Mouse (Mus musculus) olfactory bulb, adult 2 months (tissue): ENCODE results near the gene Serpinf2.

Experiments
- CTCF ChIP-seq: fragments of 200-500 bp; IDR thresholded peaks from 2 replicates; pipeline ENCODE4 v1.5.1; 2012; ENCODE audit warnings: low read depth, mild to moderate bottlenecking, low read length, moderate library complexity; ENCODE audit not compliant: insufficient read depth
- POLR2A ChIP-seq: fragments of 200-500 bp; IDR thresholded peaks from 2 replicates; pipeline ENCODE4 v1.6.1; 2012; ENCODE audit warnings: mild to moderate bottlenecking, low read depth, low read length, moderate library complexity; ENCODE audit not compliant: insufficient read depth

GRCm38 (mm10) chr11:75424459-75424858 lies 14.9 kb downstream of the Serpinf2 start:
- TF ChIP-seq CTCF: no peak
- no peak for TF ChIP-seq POLR2A
